Mouse (Mus musculus) bone marrow macrophage, adult 2 months (primary cell): ENCODE data around the gene B4galt3.
A peak's percentile ranks its signal among the peaks of the same experiment; 100 is the strongest.

Experiments
- CTCF ChIP-seq: IDR thresholded peaks from 2 replicates; pipeline ENCODE4 v1.5.1; 2012; ENCODE audit warnings: low read depth, mild to moderate bottlenecking, low read length, moderate library complexity
- POLR2A ChIP-seq: IDR thresholded peaks from 2 replicates; pipeline ENCODE4 v1.6.1; 2012; ENCODE audit warnings: mild to moderate bottlenecking, low read depth, low read length, borderline replicate concordance

GRCm38 (mm10) chr1:171256937-171257548, 13.1 kb upstream of the B4galt3 start:
- TF ChIP-seq CTCF (peak; percentile 58), POLR2A (no peak)
